Mouse (Mus musculus) liver, adult 2 months (tissue): ENCODE data around the gene Cutal. TPM values are rescaled to one million over a fixed set of nuclear protein-coding genes. Genes with fewer than 3 reads are reported as not detected.

ENCODE experiments used
- DNase-seq: peaks from one replicate; pipeline ENCODE4 v3.0.0-alpha.2; 2011; ENCODE audit warnings: low read depth, low spot score; ENCODE audit errors: extremely low read depth
- H3K27ac ChIP-seq: fragments of 200-500 bp; replicated peaks from 2 replicates; pipeline ENCODE4 v1.5.1; 2012; ENCODE audit warnings: low read depth, mild to moderate bottlenecking, control low read depth, inconsistent platforms, low read length; ENCODE audit not compliant: insufficient read depth
- H3K27me3 ChIP-seq: fragments of 200-500 bp; 2 replicates; pipeline ENCODE4 v1.6.1; 2012; ENCODE audit warnings: mild to moderate bottlenecking, moderate library complexity, low read length, inconsistent platforms; ENCODE audit not compliant: control insufficient read depth, insufficient read depth
- H3K36me3 ChIP-seq: fragments of 200-500 bp; 2 replicates; pipeline ENCODE4 v1.6.1; 2012; ENCODE audit warnings: low read length, inconsistent platforms; ENCODE audit not compliant: control insufficient read depth, insufficient read depth
- H3K4me1 ChIP-seq: fragments of 200-500 bp; 2 replicates; pipeline ENCODE4 v1.6.1; 2011; ENCODE audit warnings: low read length; ENCODE audit not compliant: control insufficient read depth, insufficient read depth
- H3K4me3 ChIP-seq: fragments of 200-500 bp; 2 replicates; pipeline ENCODE4 v1.5.1; 2011; ENCODE audit warnings: low read depth, mild to moderate bottlenecking, control low read depth, low read length, moderate library complexity; ENCODE audit not compliant: insufficient read depth
- H3K79me2 ChIP-seq: fragments of 200-500 bp; 2 replicates; pipeline ENCODE4 v1.6.1; 2012; ENCODE audit warnings: inconsistent platforms, mild to moderate bottlenecking, low read length, moderate library complexity; ENCODE audit not compliant: control insufficient read depth, insufficient read depth
- H3K9ac ChIP-seq: fragments of 200-500 bp; 2 replicates; pipeline ENCODE4 v1.6.1; 2012; ENCODE audit warnings: low read depth, mild to moderate bottlenecking, control low read depth, inconsistent platforms, low read length
- CTCF ChIP-seq: fragments of 200-500 bp; IDR thresholded peaks from 2 replicates; pipeline ENCODE4 v1.5.1; 2011; ENCODE audit warnings: low read depth, low read length, control low read depth
- POLR2A ChIP-seq: fragments of 200-500 bp; IDR thresholded peaks from 2 replicates; pipeline ENCODE4 v1.6.1; 2011; ENCODE audit warnings: low read length, control low read depth; ENCODE audit not compliant: insufficient read depth; ENCODE audit errors: extremely low read depth
- WGBS: fragments of 180-500 bp; shearing (Covaris S2); methylation state at CpG from one replicate; pipeline ENCODE4 v1.1.7; 2018; 5-methylcytosine and 5-hydroxymethylcytosine counted together
- polyA plus RNA-seq: library from polyadenylated mRNA; depleted of rRNA; stranded (reverse); fragments of >200 nt; gene quantifications from 2 replicates; pipeline ENCODE4 v1.2.3, GENCODE M21; 2012
- total RNA-seq: library from RNA; depleted of rRNA; stranded (reverse); fragments of >200 nt; gene quantifications from 2 replicates; pipeline ENCODE4 v1.2.3, GENCODE M21; 2014

The Cutal gene
- total and polyA plus RNA-seq, 2 experiments: 48.2 to 341 TPM

DNA sequence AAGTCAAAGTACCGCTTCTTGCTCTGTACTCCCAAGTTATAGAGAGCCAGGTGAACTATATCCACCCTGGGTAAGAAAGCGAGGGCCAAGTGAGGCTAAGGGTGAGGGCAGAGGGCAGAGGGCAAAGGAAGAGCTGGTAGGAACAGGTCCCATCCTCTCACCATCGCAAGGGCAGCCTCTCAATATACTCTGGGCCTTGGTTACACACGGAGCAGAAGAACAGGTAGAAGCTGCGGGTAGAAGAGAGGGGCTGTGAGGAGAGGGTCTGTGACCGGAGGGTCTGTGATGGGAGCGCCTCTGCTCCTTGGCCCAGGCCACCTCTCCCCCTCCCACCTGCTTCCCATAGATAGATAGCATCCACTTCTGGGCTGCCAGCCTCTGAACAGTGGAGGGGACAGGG is 29.0 kb downstream of the Cutal start:
- H3K79me2 ChIP-seq: no peaks in the 10 kb centered on the region
- H3K4me3 ChIP-seq: no peak overlapping the region
- TF ChIP-seq CTCF (no peak), POLR2A (no peak)
- peak; percentile 82 for DNase-seq
- peaks cover 10% of the 10 kb centered on the region; the same call in 1 of the 2 replicates for H3K4me1 ChIP-seq
- H3K27ac ChIP-seq: peak overlapping the region; percentile 67
- WGBS: 57% methylated on average over 7 of the region's 7 CpGs
- no peaks in the 10 kb centered on the region for H3K27me3 ChIP-seq
- no peaks in the 10 kb centered on the region for H3K36me3 ChIP-seq
- peak overlapping the region; percentile 4; the same call in 1 of the 2 replicates for H3K9ac ChIP-seq

DNA sequence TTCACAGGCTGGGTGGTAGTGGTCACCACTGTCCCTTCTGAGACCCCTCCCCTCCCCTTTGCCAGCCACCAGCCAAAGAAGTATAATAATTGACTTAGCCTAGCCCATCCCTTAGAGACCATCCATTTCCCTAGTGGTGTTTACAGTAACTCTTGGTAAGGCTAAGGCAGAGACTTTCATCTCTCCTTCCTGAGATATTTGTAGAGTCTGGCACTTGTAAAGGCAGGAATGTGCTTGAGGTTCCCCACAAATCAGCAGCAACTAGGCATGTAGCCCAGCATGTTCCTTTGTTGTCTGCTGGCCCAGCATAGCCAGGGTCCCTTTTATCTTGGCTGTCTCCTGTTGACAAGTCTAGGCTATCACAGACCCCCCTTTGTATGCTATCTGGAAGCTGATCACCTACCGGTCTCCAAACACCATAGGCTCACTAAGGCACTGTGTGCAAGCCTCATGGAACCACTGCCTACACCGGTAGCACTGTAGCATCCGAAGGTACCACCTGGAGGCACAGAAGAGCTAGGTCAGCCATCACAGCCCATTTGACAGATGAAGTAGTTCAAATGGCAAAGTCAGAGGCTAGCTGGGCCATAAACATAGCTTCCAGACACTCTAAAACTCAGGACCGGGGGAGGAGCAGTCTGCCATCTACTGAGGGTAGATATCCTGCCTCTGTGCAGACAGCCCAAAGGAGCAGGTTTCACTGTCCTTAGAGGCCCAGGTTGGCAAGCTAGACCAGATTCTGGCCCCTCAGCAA is 29.6 kb downstream of the Cutal start:
- Histone ChIP-seq H3K4me1 (peaks cover 10% of the 10 kb centered on the region; the same call in 1 of the 2 replicates), H3K79me2 (no peaks in the 10 kb centered on the region), H3K27me3 (no peaks in the 10 kb centered on the region), H3K36me3 (no peaks in the 10 kb centered on the region), H3K4me3 (no peak overlapping the region), H3K9ac (no peak overlapping the region), H3K27ac (peak overlapping the region; percentile 59)
- no peak for DNase-seq
- 76% methylated on average over 4 of the region's 4 CpGs for WGBS
- TF ChIP-seq CTCF: no peak
- no peak for TF ChIP-seq POLR2A

DNA sequence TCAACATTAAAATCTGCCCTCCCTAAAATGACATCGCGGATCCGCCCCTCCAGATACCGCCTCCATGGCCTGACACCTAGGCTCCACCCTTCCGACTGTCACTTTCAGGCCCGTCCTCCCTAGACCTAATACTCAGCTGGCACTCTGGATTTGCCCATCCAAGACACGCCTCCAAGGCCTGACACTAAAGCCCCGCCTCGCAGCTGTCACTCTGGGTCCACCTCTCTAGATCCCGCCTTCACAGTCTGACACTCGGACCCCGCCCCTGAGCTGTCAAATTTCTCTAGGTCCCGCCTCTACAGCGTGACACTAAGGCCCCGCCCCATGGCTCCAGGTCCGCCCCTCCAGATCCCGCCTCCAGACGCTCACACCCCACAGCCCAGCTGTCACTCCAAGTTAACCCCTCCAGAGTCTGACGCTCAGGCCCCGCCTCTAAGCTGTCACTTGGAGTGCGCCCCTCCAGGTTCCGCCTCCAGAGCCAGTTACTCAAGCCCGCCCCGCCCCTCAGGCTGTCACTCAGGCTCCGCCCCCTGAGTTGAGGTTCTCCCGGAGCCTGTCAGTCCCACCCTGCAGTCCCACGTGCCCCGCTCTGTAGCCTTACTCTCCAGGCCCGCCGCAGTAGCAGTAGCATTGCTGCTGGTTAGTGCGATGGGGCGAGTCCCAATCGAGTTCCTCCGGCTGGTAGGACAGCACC is 30.8 kb downstream of the Cutal start:
- Histone ChIP-seq H3K27me3 (no peaks in the 10 kb centered on the region), H3K4me3 (peak overlapping the region; percentile 33), H3K79me2 (no peaks in the 10 kb centered on the region), H3K4me1 (peaks cover 10% of the 10 kb centered on the region; the same call in 1 of the 2 replicates), H3K27ac (0 out of 2 replicates have a peak overlapping the region, but pooled peaks have one; percentile 3), H3K36me3 (no peaks in the 10 kb centered on the region), H3K9ac (peak overlapping the region; percentile 48)
- peak; percentile 61; the same call in 1 of the 2 replicates for TF ChIP-seq POLR2A
- no peak for TF ChIP-seq CTCF
- peak; percentile 99 for DNase-seq
- WGBS: 2% methylated on average over 34 of the region's 34 CpGs

DNA sequence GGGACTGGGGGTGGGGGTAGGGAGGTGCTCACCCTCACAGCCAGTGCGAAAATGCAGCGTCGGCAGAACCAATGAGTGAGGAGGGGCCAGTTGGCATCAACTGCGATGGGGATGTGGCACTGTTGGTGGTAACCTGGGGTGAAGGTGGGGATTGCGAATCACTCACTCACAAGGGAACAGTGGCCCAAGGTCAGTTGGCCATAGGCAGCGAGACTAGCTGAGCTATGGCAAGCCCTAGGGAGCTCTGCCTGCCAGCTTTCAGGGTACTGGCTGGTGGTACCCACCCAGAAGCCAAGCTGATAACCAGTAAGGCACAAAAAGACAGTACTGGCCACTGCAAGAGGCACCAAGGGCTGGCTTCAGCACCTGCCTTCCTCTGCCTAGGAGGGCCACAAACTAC is 32.2 kb downstream of the Cutal start:
- Histone ChIP-seq H3K79me2 (no peaks in the 10 kb centered on the region), H3K36me3 (no peaks in the 10 kb centered on the region), H3K4me3 (no peak overlapping the region), H3K27me3 (no peaks in the 10 kb centered on the region), H3K4me1 (peaks cover 10% of the 10 kb centered on the region; the same call in 1 of the 2 replicates), H3K9ac (no peak overlapping the region), H3K27ac (no peak overlapping the region)
- DNase-seq: no peak
- 90% methylated on average over 6 of the region's 6 CpGs for WGBS
- TF ChIP-seq CTCF (no peak), POLR2A (no peak)

DNA sequence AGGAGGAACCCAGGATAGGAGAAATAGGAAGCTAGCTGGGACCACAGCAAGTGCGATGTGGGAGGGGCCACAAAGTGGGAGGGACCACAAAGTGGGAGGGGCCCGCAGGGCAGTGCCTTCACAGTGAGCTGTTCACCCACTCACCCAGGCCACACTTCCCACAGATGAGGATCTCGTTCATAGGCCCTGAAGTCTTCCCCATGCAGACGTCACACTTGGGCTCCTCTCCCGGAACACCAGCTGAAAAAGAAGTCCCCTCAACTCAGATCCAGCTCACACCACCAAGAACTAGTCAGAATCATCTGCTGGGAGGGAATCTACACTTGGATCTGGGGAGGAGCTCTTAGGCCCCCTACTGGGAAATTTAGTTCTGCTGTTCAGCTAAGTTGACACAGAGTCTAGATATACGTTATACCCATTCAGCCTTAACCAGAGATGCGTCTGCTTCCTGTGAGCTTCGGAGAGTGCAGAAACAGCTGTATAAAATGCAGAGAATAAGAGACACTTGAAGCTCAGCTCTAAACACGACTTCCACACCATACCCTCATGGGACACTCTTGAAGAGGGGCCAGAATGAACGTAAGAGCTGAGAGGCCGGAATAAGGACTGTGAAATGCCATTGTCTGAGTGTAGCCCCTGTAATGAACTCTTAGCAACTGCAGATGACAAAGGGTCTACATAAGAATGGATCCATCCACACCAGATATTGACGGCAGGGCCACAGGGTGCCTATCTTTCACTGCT is 32.8 kb downstream of the Cutal start:
- WGBS: 72% methylated on average over 12 of the region's 12 CpGs
- H3K4me3 ChIP-seq: no peak overlapping the region
- no peak for DNase-seq
- H3K27me3 ChIP-seq: no peaks in the 10 kb centered on the region
- no peaks in the 10 kb centered on the region for H3K79me2 ChIP-seq
- H3K4me1 ChIP-seq: peaks cover 10% of the 10 kb centered on the region; the same call in 1 of the 2 replicates
- H3K36me3 ChIP-seq: no peaks in the 10 kb centered on the region
- no peak overlapping the region for H3K9ac ChIP-seq
- no peak overlapping the region for H3K27ac ChIP-seq
- TF ChIP-seq CTCF (no peak), POLR2A (no peak)
